Mouse (Mus musculus) layer of hippocampus, adult 2 months (tissue): ENCODE measurements around the gene Gm4858. TPM values are rescaled to one million over a fixed set of nuclear protein-coding genes. Genes with fewer than 3 reads are reported as not detected.
A peak's percentile ranks its signal among the peaks of the same experiment; 100 is the strongest.
"Not testable (repeated sequence)": the region's sequence is repeated elsewhere in the genome, so short reads cannot be mapped to it uniquely, and the experiment has no call there.

ENCODE experiments used
- DNase-seq, 2 experiments: peaks; one replicate each; pipeline ENCODE4 v3.0.0; 2022; ENCODE audit warnings: low spot score in 2 of 2
- H3K27ac ChIP-seq: fragments of 200-600 bp; 2 replicates; pipeline ENCODE4 v1.8.1; 2022
- H3K4me3 ChIP-seq: fragments of 200-600 bp; 2 replicates; pipeline ENCODE4 v1.8.1; 2022; ENCODE audit warnings: mild to moderate bottlenecking
- CTCF ChIP-seq: fragments of 200-600 bp; conservative IDR thresholded peaks from 2 replicates; pipeline ENCODE4 v1.8.1; 2022; ENCODE audit warnings: antibody characterized with exemption, mild to moderate bottlenecking, moderate library complexity
- long read RNA-seq, 2 experiments: library from polyadenylated mRNA; stranded (forward); transcript quantifications; one replicate each; pipeline ENCODE4 v2.0.0; 2021; ENCODE audit warnings: borderline mapping rate in 2 of 2
- total RNA-seq, 2 experiments: library from RNA; stranded (reverse); gene quantifications; 2 replicates each; pipeline ENCODE4 v1.2.3; 2021

Gene Gm4858
- not detected for total RNA-seq
- long read RNA-seq, experiment 1 = 0 reads
- long read RNA-seq, experiment 2 = 0 reads

- not testable (repeated sequence) for DNase-seq, H3K4me3 ChIP-seq, H3K27ac ChIP-seq
Measured at GRCm38 (mm10) chr3:93068523-93068922, at the start of gene Gm4858. Gm4858 (plus strand) TSS chr3:93068823.

DNA sequence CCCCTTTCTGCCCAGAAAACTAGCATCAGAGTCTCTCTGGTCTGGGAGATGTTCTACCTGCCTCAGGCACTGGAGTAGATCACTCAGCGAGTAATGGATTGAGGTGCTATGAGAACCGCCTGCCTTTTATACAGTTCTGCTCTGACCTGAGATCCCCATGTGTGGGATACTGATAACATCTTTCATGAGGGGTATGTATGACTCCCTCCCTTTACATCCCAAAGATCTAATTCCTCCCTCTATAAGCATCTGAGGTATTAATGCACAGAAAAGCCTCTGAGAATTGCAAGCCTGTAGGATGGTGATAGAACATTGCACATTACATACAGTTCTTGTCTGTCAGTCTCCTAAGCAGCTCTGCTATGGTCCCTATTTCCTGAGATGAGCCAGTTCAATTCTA, 49.7 kb upstream of the Gm4858 start, which contains the start of gene Lce1m:
Gene Lce1m (minus strand): TSS at position 101 of the 400 bp plus-strand sequence.
- Histone ChIP-seq H3K4me3 (no peak within 1 kb of the TSS), H3K27ac (no peak within 1 kb of the TSS)
- TF ChIP-seq CTCF = no peak
- DNase-seq = no peak

- no peak for DNase-seq
- H3K27ac ChIP-seq = no peak overlapping the region
- no peak overlapping the region for H3K4me3 ChIP-seq
- no peak for TF ChIP-seq CTCF
Measured at GRCm38 (mm10) chr3:93021171-93021570, 47.5 kb upstream of the Gm4858 start.

- no peak for DNase-seq
- no peak for TF ChIP-seq CTCF
- H3K27ac ChIP-seq = no peak overlapping the region
- H3K4me3 ChIP-seq = no peak overlapping the region
Measured at GRCm38 (mm10) chr3:93023411-93024184, 45.0 kb upstream of the Gm4858 start.

DNA sequence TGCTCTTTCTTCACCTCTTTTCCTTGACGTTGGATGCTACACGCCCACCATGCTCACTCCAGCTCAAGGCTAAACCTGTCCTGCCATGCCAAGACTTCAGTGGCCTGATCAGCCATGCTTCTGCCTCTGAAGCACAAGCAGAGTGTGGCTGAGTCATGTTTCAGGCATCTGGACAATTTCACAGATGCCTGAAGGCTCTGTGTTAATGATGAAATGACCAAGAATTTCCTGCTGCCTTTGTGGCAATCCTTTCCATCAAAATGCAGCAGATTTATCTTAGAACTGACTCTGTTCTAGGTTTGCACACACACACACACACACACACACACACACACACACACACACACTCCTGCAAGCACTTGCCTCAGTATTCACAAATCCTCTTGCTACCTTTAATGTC, 43.1 kb upstream of the Gm4858 start:
- no peak overlapping the region for H3K4me3 ChIP-seq
- no peak for TF ChIP-seq CTCF
- no peak overlapping the region for H3K27ac ChIP-seq
- DNase-seq = no peak

DNA sequence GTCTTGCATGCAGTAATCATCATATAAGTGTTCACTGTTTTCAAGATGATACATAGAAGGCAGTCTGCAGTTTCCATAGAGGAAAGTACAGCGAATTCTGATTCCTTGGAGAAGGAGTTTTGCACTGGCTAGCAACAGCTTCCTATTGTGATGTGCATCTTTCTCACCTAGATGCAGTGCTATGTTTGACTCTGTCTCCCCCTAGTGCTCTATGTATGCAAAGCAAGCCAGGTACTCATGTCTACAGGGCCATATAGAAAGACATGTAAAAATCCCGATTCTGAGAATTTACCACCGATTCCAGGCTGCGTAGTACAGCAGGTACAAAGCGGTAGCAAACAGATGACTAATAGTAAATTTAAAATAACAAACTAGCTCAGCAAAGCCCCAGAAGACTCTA, 37.2 kb upstream of the Gm4858 start:
- H3K4me3 ChIP-seq = no peak overlapping the region
- DNase-seq = peak; percentile 16 to 57
- H3K27ac ChIP-seq = no peak overlapping the region
- peak; percentile 89 for TF ChIP-seq CTCF

GRCm38 (mm10) chr3:93050182-93050581, 18.4 kb upstream of the Gm4858 start:
- no peak for TF ChIP-seq CTCF
- no peak overlapping the region for H3K4me3 ChIP-seq
- no peak for DNase-seq
- H3K27ac ChIP-seq = no peak overlapping the region

DNA sequence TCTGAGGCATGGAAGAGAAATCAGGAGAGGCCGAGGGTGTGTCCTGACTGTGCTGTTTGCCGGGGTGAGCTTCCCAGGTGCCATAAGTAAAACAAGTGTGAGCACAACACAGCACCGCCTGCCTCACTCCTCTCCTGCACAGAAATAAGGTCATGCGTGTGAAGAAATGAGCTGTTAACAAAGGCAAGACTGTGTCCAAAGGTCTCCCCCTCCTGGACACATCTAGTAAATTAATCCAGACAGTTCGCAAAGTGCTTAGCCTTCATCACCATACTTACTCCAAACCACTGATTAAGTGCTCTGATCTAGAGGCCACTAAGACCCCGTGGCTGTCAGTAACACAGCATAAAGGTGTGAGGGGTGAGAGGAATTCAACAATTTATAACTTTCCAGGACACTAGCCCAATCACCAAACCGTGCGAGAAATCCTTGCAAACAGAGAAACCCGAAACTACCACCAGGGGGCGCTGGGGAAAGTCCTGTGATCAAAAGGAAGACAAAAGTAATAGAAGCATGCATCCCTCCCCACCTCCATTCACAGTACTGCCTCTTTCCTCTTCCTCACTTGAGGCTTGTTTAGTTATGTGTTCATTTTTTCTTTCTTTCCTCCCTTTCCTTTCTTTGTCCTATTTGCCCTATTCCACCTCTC, 15.7 kb upstream of the Gm4858 start:
- no peak overlapping the region for H3K27ac ChIP-seq
- no peak overlapping the region for H3K4me3 ChIP-seq
- TF ChIP-seq CTCF = peak; percentile 67
- DNase-seq = no peak

DNA sequence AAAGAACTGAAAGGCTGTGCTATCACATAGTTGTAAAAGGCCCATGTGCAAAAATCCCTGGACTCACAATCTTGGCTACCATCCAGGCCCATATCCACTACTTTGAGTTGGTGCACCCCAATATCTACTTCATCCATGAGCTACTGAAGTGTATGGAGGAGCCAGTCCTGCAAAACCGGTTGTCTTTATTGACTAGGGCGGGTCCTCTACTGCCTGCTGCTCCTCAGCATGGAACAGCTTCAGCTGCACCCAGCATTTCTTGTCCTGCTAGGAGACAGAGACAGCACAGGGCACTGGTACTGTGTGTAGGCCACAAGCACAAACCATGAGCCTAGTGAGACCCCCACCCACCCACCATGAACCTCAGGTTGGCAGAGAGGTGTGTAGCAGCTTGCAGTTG, 18.0 kb downstream of the Gm4858 start:
- no peak for DNase-seq
- H3K27ac ChIP-seq = no peak overlapping the region
- no peak overlapping the region for H3K4me3 ChIP-seq
- TF ChIP-seq CTCF = no peak

DNA sequence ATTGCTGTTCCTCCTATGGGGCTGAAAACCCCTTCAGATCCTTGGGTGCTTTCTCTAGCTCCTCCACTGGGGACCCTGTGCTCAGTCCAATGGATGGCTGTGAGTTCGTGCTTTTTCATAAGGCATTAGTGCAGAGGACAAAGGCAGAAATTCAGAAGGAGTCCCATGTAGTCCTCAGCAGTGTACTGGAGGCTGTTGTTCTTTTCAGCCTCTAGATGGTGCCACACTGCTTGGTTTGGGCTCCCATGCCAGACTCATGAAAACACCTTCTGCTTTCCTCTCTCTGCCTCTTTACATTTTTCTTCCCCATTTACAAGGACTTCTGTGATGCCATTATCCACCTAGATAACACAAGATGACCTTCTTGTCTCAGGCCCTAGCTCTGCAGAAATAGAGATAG, 25.0 kb downstream of the Gm4858 start:
- DNase-seq, H3K4me3 ChIP-seq, H3K27ac ChIP-seq: not testable (repeated sequence)
- peak; percentile 71 for TF ChIP-seq CTCF

DNA sequence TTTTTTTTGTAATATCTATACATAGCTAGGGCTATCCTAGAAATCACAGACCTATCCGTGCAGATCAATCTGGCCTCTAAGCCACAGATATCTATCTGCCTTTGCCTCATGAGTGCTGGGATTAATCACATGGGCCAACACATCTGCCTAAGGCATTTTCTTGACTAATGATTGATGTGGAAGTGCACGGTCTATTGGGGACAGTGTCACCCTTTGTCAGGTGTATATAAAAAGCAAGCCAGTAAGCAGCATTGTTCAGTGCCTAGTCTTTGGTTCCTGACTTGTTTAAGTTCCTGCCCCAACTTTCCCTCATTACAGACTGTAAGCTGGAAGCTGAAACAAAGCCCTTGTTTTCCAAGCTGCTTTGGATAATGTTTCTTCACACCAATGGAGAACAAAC, 27.8 kb downstream of the Gm4858 start:
- no peak overlapping the region for H3K27ac ChIP-seq
- DNase-seq = no peak
- H3K4me3 ChIP-seq = no peak overlapping the region
- TF ChIP-seq CTCF = no peak

- H3K4me3 ChIP-seq = no peak overlapping the region
- H3K27ac ChIP-seq = no peak overlapping the region
- no peak for DNase-seq
- peak; percentile 64 for TF ChIP-seq CTCF
Measured at GRCm38 (mm10) chr3:93111668-93112067, 43.0 kb downstream of the Gm4858 start.

- peak; percentile 10 to 36 for DNase-seq
- TF ChIP-seq CTCF = peak; percentile 86
- Histone ChIP-seq H3K27ac (no peak overlapping the region), H3K4me3 (no peak overlapping the region)
Measured at GRCm38 (mm10) chr3:93114481-93114880, 45.9 kb downstream of the Gm4858 start.

- DNase-seq = no peak
- TF ChIP-seq CTCF = peak; percentile 50
- Histone ChIP-seq H3K27ac (no peak overlapping the region), H3K4me3 (no peak overlapping the region)
Measured at GRCm38 (mm10) chr3:93119101-93119500, 50.5 kb downstream of the Gm4858 start.

Other genes with a start within 250 kb of the Gm4858 start
- not detected for gene Kprp, start 241.6 kb upstream of the Gm4858 start, total RNA-seq
- not detected for gene Lce1l, start 217.5 kb upstream of the Gm4858 start, total RNA-seq
- not detected for gene 2310050C09Rik, start 198.6 kb upstream of the Gm4858 start, total RNA-seq
- gene Lce3a, start 142.6 kb upstream of the Gm4858 start, total RNA-seq = not detected
- gene Lce3b, start 135.8 kb upstream of the Gm4858 start, total RNA-seq = not detected
- gene Lce3c, start 124.3 kb upstream of the Gm4858 start, total RNA-seq = not detected
- not detected for gene Lce3d, start 111.4 kb upstream of the Gm4858 start, total RNA-seq
- gene Lce3e, start 101.8 kb upstream of the Gm4858 start, total RNA-seq = not detected
- gene Lce3f, start 76.6 kb upstream of the Gm4858 start, total RNA-seq = not detected
- not detected for gene Crct1, start 53.1 kb upstream of the Gm4858 start, total RNA-seq
- not detected for gene Lce1m, start 49.8 kb upstream of the Gm4858 start, total RNA-seq
- gene Crnn, start 76.0 kb downstream of the Gm4858 start, total RNA-seq = not detected
- not detected for gene Flg2, start 128.5 kb downstream of the Gm4858 start, total RNA-seq
- gene Flg, start 204.7 kb downstream of the Gm4858 start, total RNA-seq = not detected